Comparison of ENCODE assay signal across 8 mouse cellular contexts in the genomic region with DNA sequence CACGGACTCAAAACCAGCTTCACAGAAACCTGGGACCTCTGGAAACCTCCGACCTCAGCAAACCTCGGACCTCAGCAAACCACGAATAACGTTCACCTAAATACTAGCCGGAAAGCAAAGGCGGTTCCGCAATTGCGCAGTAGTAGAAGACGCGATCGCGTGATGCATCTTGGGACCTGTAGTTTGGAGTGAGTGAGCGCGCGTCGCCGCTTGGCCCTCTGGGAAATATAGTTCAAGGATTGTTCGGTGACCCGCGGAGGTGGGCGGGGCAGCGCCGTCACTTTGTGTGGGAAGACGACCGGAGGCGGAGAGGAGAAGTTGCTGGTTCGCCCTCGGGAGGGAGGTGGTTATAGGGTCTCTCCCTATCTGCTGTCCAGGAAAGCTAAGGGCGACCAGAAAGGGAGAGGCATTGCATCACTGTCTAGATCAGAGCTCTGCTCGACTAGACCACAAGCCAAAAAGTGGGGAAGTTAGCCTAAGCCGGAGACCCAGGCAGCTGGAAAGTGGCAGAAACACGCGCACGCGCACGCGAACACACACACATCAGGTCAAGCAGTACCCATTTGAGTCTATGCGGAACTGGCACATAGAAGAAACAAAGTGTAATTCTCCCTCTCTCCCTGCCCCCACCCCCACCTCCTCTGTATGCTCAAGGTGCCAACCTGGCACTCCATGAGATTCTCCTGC. TPM values are rescaled to one million over a fixed set of nuclear protein-coding genes. Genes with fewer than 3 reads are reported as not detected.
DNase-seq lines count a peak whose midpoint lies in the region; ATAC-seq and TF ChIP-seq lines count a peak whose summit lies in the region.

A gene (minus strand): TSS at position 179 of the 687 bp plus-strand sequence.

- peak within 1 kb of the TSS; percentile 90 for H3K4me3 ChIP-seq in bone marrow, adult 2 months (replicated peaks; ENCODE audit: control insufficient read depth, low read depth, low read length)
- peak within 1 kb of the TSS; percentile 67 for H3K4me3 ChIP-seq in embryonic facial prominence, embryonic 15.5 days (replicated peaks)
- peak within 1 kb of the TSS; percentile 60 for H3K4me3 ChIP-seq in limb, embryonic 14.5 days (replicated peaks; ENCODE audit: low read length)
- peak within 1 kb of the TSS; percentile 50 for H3K4me3 ChIP-seq in midbrain, postnatal 0 days (ENCODE audit: low read depth, low read length)

- H3K4me1 ChIP-seq in bone marrow, adult 2 months (ENCODE audit: control insufficient read depth, insufficient read depth, low read length) = no peaks in the 10 kb centered on the region
- H3K4me1 ChIP-seq in embryonic facial prominence, embryonic 15.5 days = peaks cover 14% of the 10 kb centered on the region
- H3K4me1 ChIP-seq in limb, embryonic 14.5 days (ENCODE audit: control insufficient read depth, insufficient read depth, low read length) = peaks cover 10% of the 10 kb centered on the region; the same call in 1 of the 2 replicates
- H3K4me1 ChIP-seq in midbrain, postnatal 0 days (ENCODE audit: insufficient read depth, low read length) = 0 out of 2 replicates have a peak, but pooled peaks cover 7% of the 10 kb centered on the region

- H3K27me3 ChIP-seq in embryonic facial prominence, embryonic 15.5 days = no peaks in the 10 kb centered on the region
- no peaks in the 10 kb centered on the region for H3K27me3 ChIP-seq in limb, embryonic 14.5 days (ENCODE audit: control insufficient read depth, insufficient read depth, low read length)
- no peaks in the 10 kb centered on the region for H3K27me3 ChIP-seq in midbrain, postnatal 0 days (ENCODE audit: insufficient read depth, low read length)

- TF ChIP-seq POLR2A in bone marrow, adult 2 months (IDR thresholded peaks at IDR 0.05; ENCODE audit: borderline replicate concordance, control insufficient read depth, low read depth, low read length) = peak; percentile 90
- TF ChIP-seq POLR2A in limb, embryonic 14.5 days (IDR thresholded peaks at IDR 0.05; ENCODE audit: borderline replicate concordance, extremely low read depth, insufficient read depth, insufficient read length) = peak; percentile 83; the same call in 1 of the 2 replicates

- peak within 1 kb of the TSS; percentile 46 for H3K9ac ChIP-seq in embryonic facial prominence, embryonic 15.5 days
- H3K9ac ChIP-seq in limb, embryonic 14.5 days (ENCODE audit: low read depth, low read length, severe bottlenecking) = peak within 1 kb of the TSS; percentile 60
- peak within 1 kb of the TSS; percentile 48 for H3K9ac ChIP-seq in midbrain, postnatal 0 days (replicated peaks; ENCODE audit: low read length, poor library complexity, severe bottlenecking)

- under 1% methylated on average over 39 of the region's 39 CpGs for WGBS in bone marrow, adult 2 months
- under 1% methylated on average over 39 of the region's 39 CpGs for WGBS in embryonic facial prominence, embryonic 15.5 days
- WGBS in limb, embryonic 14.5 days = 0% methylated on average over 39 of the region's 39 CpGs
- WGBS in midbrain, postnatal 0 days = under 1% methylated on average over 39 of the region's 39 CpGs

- ATAC-seq in embryonic facial prominence, embryonic 15.5 days (ENCODE audit: insufficient number of reproducible peaks, low FRiP score, low TSS enrichment, low read depth) = peak; percentile 94
- peak; percentile 97 for ATAC-seq in limb, embryonic 14.5 days (ENCODE audit: low FRiP score, low read depth)
- ATAC-seq in midbrain, postnatal 0 days (ENCODE audit: low FRiP score) = peak; percentile 97

- peak within 1 kb of the TSS; percentile 75 for H3K4me2 ChIP-seq in embryonic facial prominence, embryonic 15.5 days (replicated peaks)
- H3K4me2 ChIP-seq in limb, embryonic 14.5 days (replicated peaks; ENCODE audit: low read depth, low read length, severe bottlenecking) = peak within 1 kb of the TSS; percentile 80
- H3K4me2 ChIP-seq in midbrain, postnatal 0 days (ENCODE audit: low read depth, low read length, poor library complexity, severe bottlenecking) = peak within 1 kb of the TSS; percentile 67

- TF ChIP-seq CTCF in bone marrow, adult 2 months (IDR thresholded peaks at IDR 0.05; ENCODE audit: control insufficient read depth, insufficient read depth, low read length) = 0 out of 2 replicates have a peak, but pooled peaks have one; percentile 16
- peak; percentile 21; the same call in 1 of the 2 replicates for TF ChIP-seq CTCF in midbrain, postnatal 0 days (IDR thresholded peaks at IDR 0.05)

- peak within 1 kb of the TSS; percentile 94 for H3K27ac ChIP-seq in bone marrow, adult 2 months (ENCODE audit: control insufficient read depth, insufficient read depth, low read depth, low read length, poor library complexity)
- peak within 1 kb of the TSS; percentile 87 for H3K27ac ChIP-seq in embryonic facial prominence, embryonic 15.5 days (replicated peaks)
- peak within 1 kb of the TSS; percentile 82 for H3K27ac ChIP-seq in limb, embryonic 14.5 days (replicated peaks; ENCODE audit: low read depth, low read length)
- H3K27ac ChIP-seq in midbrain, postnatal 0 days (ENCODE audit: low read depth, low read length) = peak within 1 kb of the TSS; percentile 62

- peak; percentile 99 for DNase-seq in 416B (ENCODE audit: low read depth)
- DNase-seq in heart, adult 8-10 months (ENCODE audit: low spot score) = peak; percentile 98
- DNase-seq in kidney, adult 9 months = peak; percentile 99
- DNase-seq in limb, embryonic 14.5 days (ENCODE audit: low spot score) = peak; percentile 99
- DNase-seq in midbrain, postnatal 0 days (ENCODE audit: low spot score) = peak; percentile 98
- DNase-seq in spleen, postnatal 14 days (ENCODE audit: low spot score in 2 of 2) = peak; percentile 92 to 95

- no peaks in the 10 kb centered on the region for H3K9me3 ChIP-seq in embryonic facial prominence, embryonic 15.5 days (replicated peaks)
- H3K9me3 ChIP-seq in limb, embryonic 14.5 days (ENCODE audit: control insufficient read depth, low read length) = no peaks in the 10 kb centered on the region
- no peaks in the 10 kb centered on the region for H3K9me3 ChIP-seq in midbrain, postnatal 0 days (ENCODE audit: low read length)

- H3K36me3 ChIP-seq in embryonic facial prominence, embryonic 15.5 days = peaks cover 15% of the 10 kb centered on the region
- H3K36me3 ChIP-seq in limb, embryonic 14.5 days (ENCODE audit: control insufficient read depth, insufficient read depth, low read length) = peaks cover 18% of the 10 kb centered on the region
- H3K36me3 ChIP-seq in midbrain, postnatal 0 days (ENCODE audit: insufficient read depth, low read length) = peaks cover 8% of the 10 kb centered on the region; the same call in 1 of the 2 replicates

RNA-seq across cellular contexts. Expression of the gene that starts here (rescaled TPM):
- 17.4 and 25.1 TPM in 2 replicates for polyA plus RNA-seq in bone marrow, adult 2 months (2011; ENCODE audit: insufficient read depth, insufficient read length, low replicate concordance, missing spikeins)
- 27.9 and 29.1 TPM in 2 replicates for polyA plus RNA-seq in embryonic facial prominence, embryonic 15.5 days (2015; fragmentation: Nextera tagmentation; extraction: Ambion mirVana)
- 1 to 10 TPM; 4.0 to 6.5 (median 4.6) TPM for total RNA-seq in heart, adult 8-10 months (2022)
- polyA plus RNA-seq in limb, embryonic 14.5 days (2012; rRNA removed) = 19.5 and 21.1 TPM in 2 replicates
- 30.7 and 30.9 TPM in 2 replicates for polyA plus RNA-seq in limb, embryonic 14.5 days (2014; fragmentation: Nextera tagmentation; extraction: Ambion mirVana)
- total RNA-seq in midbrain, postnatal 0 days (2014; rRNA removed) = 12.6 TPM in 2 replicates
- polyA plus RNA-seq in midbrain, postnatal 0 days (2015; fragmentation: Nextera tagmentation; extraction: Ambion mirVana) = 12.5 and 13.4 TPM in 2 replicates

Comparison
In these comparisons a context has a peak if more than half of its experiments do, and no peak if none do; other contexts are left out.
1. Peak in every context shown above with its lines: DNase-seq, ATAC-seq, H3K4me3 ChIP-seq and H3K27ac ChIP-seq.